In genomic region chr15:12268021-12268420, GRCm38 (mm10) we compare ENCODE assay signal across 8 mouse cellular contexts. TPM values are rescaled to one million over a fixed set of nuclear protein-coding genes. Genes with fewer than 3 reads are reported as not detected.
DNase-seq lines count a peak whose midpoint lies in the region; ATAC-seq lines count a peak whose summit lies in the region.

No protein-coding gene starts in this region.

- no peak; the same call in 1 of the 2 replicates for ATAC-seq in limb, embryonic 11.5 days (ENCODE audit: insufficient number of reproducible peaks, low FRiP score, low TSS enrichment, low read depth)
- ATAC-seq in midbrain, embryonic 14.5 days (ENCODE audit: low FRiP score, low TSS enrichment): peak; percentile 58; the same call in 1 of the 2 replicates

- no peak overlapping the region for H3K4me2 ChIP-seq in limb, embryonic 11.5 days (ENCODE audit: low read depth, severe bottlenecking)
- H3K4me2 ChIP-seq in midbrain, embryonic 14.5 days (ENCODE audit: low read length): no peak overlapping the region

- WGBS in limb, embryonic 11.5 days: 68% methylated on average over 1 of the region's 1 CpGs
- 71% methylated on average over 1 of the region's 1 CpGs for WGBS in midbrain, embryonic 14.5 days

- DNase-seq in A20 (ENCODE audit: low read depth, low spot score): peak; percentile 67
- peak; percentile 62 for DNase-seq in adrenal gland, adult 2 months
- DNase-seq in embryo, embryonic 11 days: peak; percentile 76
- peak; percentile 53 to 60 for DNase-seq in gastrocnemius, postnatal 4 days (ENCODE audit: low spot score in 2 of 2)
- peak; percentile 41 to 73 for DNase-seq in kidney, adult 8-10 months
- peak; percentile 77 for DNase-seq in limb, embryonic 11.5 days (ENCODE audit: low spot score)
- peak; percentile 85 for DNase-seq in midbrain, embryonic 14.5 days
- DNase-seq in spleen, adult 18-20 months: peak; percentile 36 to 65

- no peak overlapping the region for H3K27ac ChIP-seq in limb, embryonic 11.5 days (replicated peaks; ENCODE audit: low read depth, low read length)
- H3K27ac ChIP-seq in midbrain, embryonic 14.5 days (replicated peaks; ENCODE audit: low read depth, low read length): no peak overlapping the region

- H3K4me3 ChIP-seq in limb, embryonic 11.5 days (ENCODE audit: low read depth, low read length): no peak overlapping the region
- H3K4me3 ChIP-seq in midbrain, embryonic 14.5 days (replicated peaks; ENCODE audit: low read depth, low read length): no peak overlapping the region

- no peaks in the 10 kb centered on the region for H3K4me1 ChIP-seq in limb, embryonic 11.5 days (ENCODE audit: control insufficient read depth, insufficient read depth, low read length)
- H3K4me1 ChIP-seq in midbrain, embryonic 14.5 days (ENCODE audit: control insufficient read depth, insufficient read depth, low read length): no peaks in the 10 kb centered on the region

- no peak overlapping the region for H3K9ac ChIP-seq in limb, embryonic 11.5 days (ENCODE audit: low read length)
- no peak overlapping the region for H3K9ac ChIP-seq in midbrain, embryonic 14.5 days (replicated peaks; ENCODE audit: low read length)

- H3K9me3 ChIP-seq in limb, embryonic 11.5 days (ENCODE audit: control insufficient read depth, low read length): no peaks in the 10 kb centered on the region
- no peaks in the 10 kb centered on the region for H3K9me3 ChIP-seq in midbrain, embryonic 14.5 days (ENCODE audit: control insufficient read depth, low read length)

- peaks cover 27% of the 10 kb centered on the region for H3K36me3 ChIP-seq in limb, embryonic 11.5 days (ENCODE audit: control insufficient read depth, insufficient read depth, low read length)
- peaks cover 79% of the 10 kb centered on the region for H3K36me3 ChIP-seq in midbrain, embryonic 14.5 days (ENCODE audit: control insufficient read depth, insufficient read depth, low read length)

- H3K27me3 ChIP-seq in limb, embryonic 11.5 days (ENCODE audit: control insufficient read depth, insufficient read depth, low read length): no peaks in the 10 kb centered on the region
- H3K27me3 ChIP-seq in midbrain, embryonic 14.5 days (ENCODE audit: control insufficient read depth, insufficient read depth, low read length): no peaks in the 10 kb centered on the region

RNA-seq across cellular contexts. Expression of gene Golph3, which starts 53.2 kb away (rescaled TPM):
- total RNA-seq in adrenal gland, adult 2 months (2021): 100 to 1,000 TPM; 127 to 150 TPM
- polyA plus RNA-seq in adrenal gland, adult 2 months (2012; rRNA removed): 157 and 164 TPM in 2 replicates
- 10 to 100 TPM; 66.2 to 78.0 TPM for total RNA-seq in gastrocnemius, postnatal 4 days (2021)
- polyA plus RNA-seq in limb, embryonic 11.5 days (2014; fragmentation: Nextera tagmentation; extraction: Ambion mirVana): 107 and 111 TPM in 2 replicates
- polyA plus RNA-seq in midbrain, embryonic 14.5 days (2014; fragmentation: Nextera tagmentation; extraction: Ambion mirVana): 74.5 and 88.2 TPM in 2 replicates

RNA-seq across cellular contexts. Expression of gene 1810049J17Rik, which starts 53.7 kb away (rescaled TPM):
- 1 to 10 TPM in 1 of 2 experiments, under 1 TPM in 1; 0.73 to 2.2 TPM for total RNA-seq in adrenal gland, adult 2 months (2021)
- polyA plus RNA-seq in adrenal gland, adult 2 months (2012; rRNA removed): 0.75 and 1.8 TPM in 2 replicates
- total RNA-seq in gastrocnemius, postnatal 4 days (2021): 1 to 10 TPM in 1 of 2 experiments, not detected in 1; 1.4 TPM
- 0.99 and 1.3 TPM in 2 replicates for polyA plus RNA-seq in limb, embryonic 11.5 days (2014; fragmentation: Nextera tagmentation; extraction: Ambion mirVana)
- polyA plus RNA-seq in midbrain, embryonic 14.5 days (2014; fragmentation: Nextera tagmentation; extraction: Ambion mirVana): 1.6 and 1.7 TPM in 2 replicates
